Mouse (Mus musculus): Measurements from ENCODE around the gene Crygs. TPM values are rescaled to one million over a fixed set of nuclear protein-coding genes. Genes with fewer than 3 reads are reported as not detected.

Gene Crygs
- polyA plus RNA-seq, 1 experiment: not detected

DNA sequence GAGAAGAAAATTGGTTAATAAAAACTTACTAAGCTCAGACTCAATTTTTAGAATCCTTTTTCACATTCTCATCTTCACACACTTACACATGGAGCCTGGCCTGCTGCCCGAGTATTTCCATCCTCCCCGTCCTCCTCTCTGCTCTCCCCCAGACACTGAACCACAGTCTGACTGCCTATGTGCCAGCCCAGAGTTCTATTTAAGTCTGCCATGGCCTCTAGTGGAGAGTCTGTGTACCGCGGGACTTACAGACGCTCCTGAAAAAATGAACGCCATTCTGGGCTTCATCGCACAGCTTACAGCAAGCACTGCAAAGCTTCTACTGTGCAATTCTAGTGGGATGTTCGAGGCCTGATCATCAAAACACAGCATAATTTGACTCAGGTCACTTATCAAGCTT lies 9.4 kb upstream of the Crygs start:
- no peak for DNase-seq
- H3K27me3 ChIP-seq (ENCODE audit: control insufficient read depth, insufficient read depth, low read length): no peaks in the 10 kb centered on the region
- 79% methylated on average over 8 of the region's 8 CpGs for WGBS
- TF ChIP-seq CTCF (IDR thresholded peaks at IDR 0.05; ENCODE audit: borderline replicate concordance, control insufficient read depth, extremely low read depth, insufficient read depth, low read length, poor library complexity): no peak
- TF ChIP-seq POLR2A (IDR thresholded peaks at IDR 0.05; ENCODE audit: control insufficient read depth, extremely low read depth, insufficient read depth, low read length, poor library complexity): no peak
- H3K4me3 ChIP-seq (ENCODE audit: control insufficient read depth, insufficient read depth, low read length): no peak overlapping the region
- no peaks in the 10 kb centered on the region for H3K4me1 ChIP-seq (replicated peaks; ENCODE audit: control insufficient read depth, insufficient read depth, low read length)
- H3K36me3 ChIP-seq (ENCODE audit: control insufficient read depth, insufficient read depth, low read length): peaks cover 6% of the 10 kb centered on the region
- H3K27ac ChIP-seq (ENCODE audit: control insufficient read depth, insufficient read depth, low read length): no peak overlapping the region

DNA sequence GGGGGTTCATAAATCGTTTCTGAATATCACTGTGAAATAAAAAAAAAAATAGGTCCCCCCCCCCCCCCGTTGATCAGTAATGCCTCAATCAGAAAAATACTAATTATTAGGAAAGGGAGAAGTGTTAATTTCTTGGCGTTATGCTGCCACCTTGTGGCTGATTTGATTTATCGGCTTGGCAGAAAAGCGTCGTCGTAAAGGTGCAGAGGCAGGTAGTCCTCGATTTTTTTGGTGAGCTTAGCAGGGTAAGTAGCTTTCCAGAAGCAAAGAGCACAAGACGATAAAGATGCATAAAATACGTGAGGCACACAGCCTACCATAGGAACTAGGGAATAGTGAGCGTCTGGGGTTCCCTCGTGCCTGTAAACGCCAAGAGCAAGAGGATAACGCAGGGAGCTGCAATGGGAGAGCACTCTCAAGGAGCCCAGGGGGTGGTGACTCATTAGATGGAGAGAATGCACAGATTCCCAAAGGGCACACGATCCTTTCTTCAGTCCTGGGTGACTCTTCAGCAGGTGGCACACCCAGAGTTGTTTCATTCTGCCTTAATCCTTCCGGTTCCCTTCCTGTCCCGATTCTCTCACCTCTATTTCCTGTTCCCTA lies 3.8 kb downstream of the Crygs start:
- no peak for TF ChIP-seq POLR2A (IDR thresholded peaks at IDR 0.05; ENCODE audit: control insufficient read depth, extremely low read depth, insufficient read depth, low read length, poor library complexity)
- WGBS: 4% methylated on average over 17 of the region's 17 CpGs
- H3K36me3 ChIP-seq (ENCODE audit: control insufficient read depth, insufficient read depth, low read length): no peaks in the 10 kb centered on the region
- H3K4me1 ChIP-seq (replicated peaks; ENCODE audit: control insufficient read depth, insufficient read depth, low read length): peaks cover 4% of the 10 kb centered on the region
- peak overlapping the region; percentile 24 for H3K4me3 ChIP-seq (ENCODE audit: control insufficient read depth, insufficient read depth, low read length)
- H3K27ac ChIP-seq (ENCODE audit: control insufficient read depth, insufficient read depth, low read length): no peak overlapping the region
- no peaks in the 10 kb centered on the region for H3K27me3 ChIP-seq (ENCODE audit: control insufficient read depth, insufficient read depth, low read length)
- DNase-seq: peak; percentile 47

- DNase-seq: no peak
- H3K4me1 ChIP-seq (replicated peaks; ENCODE audit: control insufficient read depth, insufficient read depth, low read length): peaks cover 2% of the 10 kb centered on the region
- WGBS: 90% methylated on average over 7 of the region's 7 CpGs
- H3K27me3 ChIP-seq (ENCODE audit: control insufficient read depth, insufficient read depth, low read length): no peaks in the 10 kb centered on the region
- no peak overlapping the region for H3K4me3 ChIP-seq (ENCODE audit: control insufficient read depth, insufficient read depth, low read length)
- no peaks in the 10 kb centered on the region for H3K36me3 ChIP-seq (ENCODE audit: control insufficient read depth, insufficient read depth, low read length)
- no peak overlapping the region for H3K27ac ChIP-seq (ENCODE audit: control insufficient read depth, insufficient read depth, low read length)
- TF ChIP-seq CTCF (IDR thresholded peaks at IDR 0.05; ENCODE audit: borderline replicate concordance, control insufficient read depth, extremely low read depth, insufficient read depth, low read length, poor library complexity) (no peak), POLR2A (IDR thresholded peaks at IDR 0.05; ENCODE audit: control insufficient read depth, extremely low read depth, insufficient read depth, low read length, poor library complexity) (no peak)
Observed at GRCm38 (mm10) chr16:22802786-22803185, 8.6 kb downstream of the Crygs start.

- Histone ChIP-seq H3K4me1 (replicated peaks; ENCODE audit: control insufficient read depth, insufficient read depth, low read length) (no peaks in the 10 kb centered on the region), H3K27ac (ENCODE audit: control insufficient read depth, insufficient read depth, low read length) (no peak overlapping the region), H3K36me3 (ENCODE audit: control insufficient read depth, insufficient read depth, low read length) (no peaks in the 10 kb centered on the region), H3K4me3 (ENCODE audit: control insufficient read depth, insufficient read depth, low read length) (no peak overlapping the region), H3K27me3 (ENCODE audit: control insufficient read depth, insufficient read depth, low read length) (no peaks in the 10 kb centered on the region)
- TF ChIP-seq CTCF (IDR thresholded peaks at IDR 0.05; ENCODE audit: borderline replicate concordance, control insufficient read depth, extremely low read depth, insufficient read depth, low read length, poor library complexity) (no peak), POLR2A (IDR thresholded peaks at IDR 0.05; ENCODE audit: control insufficient read depth, extremely low read depth, insufficient read depth, low read length, poor library complexity) (no peak)
- 72% methylated on average over 5 of the region's 5 CpGs for WGBS
- DNase-seq: no peak
Observed at GRCm38 (mm10) chr16:22800849-22801109, 10.6 kb downstream of the Crygs start.

DNA sequence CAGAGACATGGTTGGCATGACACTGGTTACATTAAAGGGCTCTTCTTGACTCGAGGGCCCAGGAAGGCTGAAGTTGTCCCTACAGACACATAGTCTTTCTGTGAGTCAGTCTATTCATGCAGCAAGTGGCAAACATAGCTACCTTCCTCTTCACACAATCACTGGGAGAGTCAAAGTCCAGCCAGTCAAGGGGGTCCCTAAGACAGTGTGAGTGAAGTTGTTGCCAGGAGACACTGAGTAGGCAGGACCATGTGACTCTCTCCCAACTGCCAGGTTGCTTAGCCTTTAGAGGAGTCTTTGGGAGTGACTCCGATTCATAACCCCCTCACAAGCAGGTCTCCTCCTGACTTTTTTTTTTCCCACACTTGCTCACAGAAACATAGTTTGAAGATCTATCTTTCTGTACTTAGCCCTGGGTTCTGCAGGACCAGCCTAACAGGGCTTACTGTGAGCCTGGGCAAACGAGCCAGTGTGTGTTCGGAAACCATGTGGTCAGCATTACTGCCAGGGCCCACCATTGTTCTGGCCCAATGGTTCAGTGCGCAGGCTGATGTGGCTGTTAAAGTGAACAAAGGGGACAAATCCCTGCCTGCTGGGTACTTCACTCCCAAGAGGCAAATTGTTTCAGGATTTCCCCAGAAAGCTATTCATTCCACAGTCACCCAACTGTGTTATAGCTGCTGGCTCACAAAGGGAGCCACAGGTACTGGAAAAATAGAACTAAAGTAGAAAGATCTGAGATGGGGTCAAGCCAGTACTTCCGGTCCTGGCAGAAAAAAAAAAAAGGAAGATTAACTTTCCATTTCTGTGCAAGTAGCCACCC lies 11.1 kb downstream of the Crygs start:
- no peak for DNase-seq
- TF ChIP-seq CTCF (IDR thresholded peaks at IDR 0.05; ENCODE audit: borderline replicate concordance, control insufficient read depth, extremely low read depth, insufficient read depth, low read length, poor library complexity) (no peak), POLR2A (IDR thresholded peaks at IDR 0.05; ENCODE audit: control insufficient read depth, extremely low read depth, insufficient read depth, low read length, poor library complexity) (no peak)
- Histone ChIP-seq H3K27me3 (ENCODE audit: control insufficient read depth, insufficient read depth, low read length) (no peaks in the 10 kb centered on the region), H3K36me3 (ENCODE audit: control insufficient read depth, insufficient read depth, low read length) (no peaks in the 10 kb centered on the region), H3K4me1 (replicated peaks; ENCODE audit: control insufficient read depth, insufficient read depth, low read length) (no peaks in the 10 kb centered on the region), H3K4me3 (ENCODE audit: control insufficient read depth, insufficient read depth, low read length) (no peak overlapping the region), H3K27ac (ENCODE audit: control insufficient read depth, insufficient read depth, low read length) (no peak overlapping the region)
- 86% methylated on average over 6 of the region's 6 CpGs for WGBS

DNA sequence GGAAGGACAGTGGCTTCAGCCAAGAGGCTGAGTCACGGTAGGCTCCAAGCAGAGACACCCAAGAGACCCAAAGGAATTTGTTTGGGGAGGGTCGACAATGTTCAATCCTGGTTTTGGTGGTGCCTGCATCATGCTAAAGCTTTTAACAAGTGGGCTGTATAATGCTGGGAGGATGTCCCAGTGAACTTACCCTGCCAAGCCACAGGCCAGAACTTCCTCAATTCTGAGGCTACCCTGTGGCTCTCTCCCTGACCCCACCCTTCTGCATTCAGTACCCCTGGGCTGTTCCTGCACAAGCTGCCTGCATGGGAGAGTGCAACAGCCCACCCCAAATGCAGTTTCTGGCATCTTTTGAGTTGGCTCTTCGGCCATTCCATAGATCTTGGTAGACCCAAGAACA lies 12.9 kb downstream of the Crygs start:
- H3K4me3 ChIP-seq (ENCODE audit: control insufficient read depth, insufficient read depth, low read length): no peak overlapping the region
- DNase-seq: no peak
- no peak overlapping the region for H3K27ac ChIP-seq (ENCODE audit: control insufficient read depth, insufficient read depth, low read length)
- WGBS: 21% methylated on average over 3 of the region's 3 CpGs
- H3K36me3 ChIP-seq (ENCODE audit: control insufficient read depth, insufficient read depth, low read length): no peaks in the 10 kb centered on the region
- H3K4me1 ChIP-seq (replicated peaks; ENCODE audit: control insufficient read depth, insufficient read depth, low read length): no peaks in the 10 kb centered on the region
- H3K27me3 ChIP-seq (ENCODE audit: control insufficient read depth, insufficient read depth, low read length): no peaks in the 10 kb centered on the region
- TF ChIP-seq POLR2A (IDR thresholded peaks at IDR 0.05; ENCODE audit: control insufficient read depth, extremely low read depth, insufficient read depth, low read length, poor library complexity) (no peak), CTCF (IDR thresholded peaks at IDR 0.05; ENCODE audit: borderline replicate concordance, control insufficient read depth, extremely low read depth, insufficient read depth, low read length, poor library complexity) (no peak)

All from thymus, adult 2 months (tissue).